Mouse (Mus musculus): Measurements from ENCODE around the gene Thsd7b.

The Thsd7b gene

GRCm38 (mm10) chr1:130262046-130262445 lies 988.9 kb downstream of the Thsd7b start:
- DNase-seq (ENCODE audit: low read depth, low spot score): no peak
- Histone ChIP-seq H3K27me3 (ENCODE audit: control insufficient read depth, insufficient read depth, low read length, poor library complexity, severe bottlenecking) (no peaks in the 10 kb centered on the region), H3K36me3 (ENCODE audit: control insufficient read depth, insufficient read depth, low read length, poor library complexity, severe bottlenecking) (no peaks in the 10 kb centered on the region)
